Mouse (Mus musculus): Measurements from ENCODE around the gene Defb21. TPM values are rescaled to one million over a fixed set of nuclear protein-coding genes. Genes with fewer than 3 reads are reported as not detected.

Gene Defb21
- not detected in 2 replicates for polyA plus RNA-seq (2015; fragmentation: Nextera tagmentation; extraction: Ambion mirVana)

DNA sequence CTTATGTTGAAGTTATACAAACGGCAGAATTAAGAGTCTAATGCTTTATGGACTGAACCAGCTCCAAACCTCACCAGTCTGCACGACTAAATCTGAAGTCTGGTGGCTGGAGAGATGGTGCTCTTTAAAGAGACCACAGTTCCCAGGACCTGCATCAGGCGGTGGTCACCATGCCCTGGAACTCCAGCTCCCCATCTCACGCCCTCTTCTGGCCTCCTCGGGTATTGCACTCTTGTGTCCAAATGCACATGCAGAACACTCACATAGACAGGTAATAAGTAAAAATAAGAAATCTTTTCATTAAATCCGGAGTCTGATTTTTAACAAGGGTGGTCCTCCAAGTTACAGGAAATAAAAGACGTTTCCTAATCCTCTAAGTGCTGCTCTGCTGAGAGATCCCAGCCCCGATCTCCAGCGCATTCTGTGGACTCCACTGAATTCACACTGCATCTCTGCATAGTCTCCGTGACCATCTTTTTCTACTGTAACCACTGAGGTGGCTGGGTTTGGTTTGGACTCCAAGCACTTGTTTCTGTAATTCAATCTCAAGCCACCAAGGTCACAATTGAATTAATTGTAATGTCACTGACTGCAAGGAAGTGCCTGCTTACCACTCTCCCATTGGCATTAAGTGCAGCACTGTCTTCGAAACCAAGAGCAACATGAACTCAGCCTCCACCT, at the start of gene Defb21:
TSS of gene Defb21 (plus strand) at position 631 of the 681 bp plus-strand sequence.
- Histone ChIP-seq H3K4me2 (ENCODE audit: low read length) (no peak within 1 kb of the TSS), H3K36me3 (ENCODE audit: control insufficient read depth, insufficient read depth, low read length) (no peaks in the 10 kb centered on the region), H3K4me3 (ENCODE audit: low read length) (no peak within 1 kb of the TSS), H3K27ac (ENCODE audit: low read depth, low read length) (no peak within 1 kb of the TSS), H3K9ac (ENCODE audit: low read depth, low read length) (no peak within 1 kb of the TSS), H3K4me1 (ENCODE audit: control insufficient read depth, insufficient read depth, low read depth, low read length) (no peaks in the 10 kb centered on the region), H3K9me3 (ENCODE audit: control insufficient read depth, low read length) (no peaks in the 10 kb centered on the region), H3K27me3 (replicated peaks; ENCODE audit: control insufficient read depth, insufficient read depth, low read length) (no peaks in the 10 kb centered on the region)
- WGBS = 64% methylated on average over 11 of the region's 11 CpGs
- ATAC-seq = no peak

GRCm38 (mm10) chr2:152539944-152540710, 32.4 kb upstream of the Defb21 start, which contains the start of gene Defb29:
Gene Defb29 (minus strand): TSS chr2:152540098.
- no peak within 1 kb of the TSS for H3K4me3 ChIP-seq (ENCODE audit: low read length)
- no peaks in the 10 kb centered on the region for H3K4me1 ChIP-seq (ENCODE audit: control insufficient read depth, insufficient read depth, low read depth, low read length)
- H3K27ac ChIP-seq (ENCODE audit: low read depth, low read length) = no peak within 1 kb of the TSS
- no peaks in the 10 kb centered on the region for H3K36me3 ChIP-seq (ENCODE audit: control insufficient read depth, insufficient read depth, low read length)
- WGBS = 51% methylated on average over 13 of the region's 13 CpGs
- H3K27me3 ChIP-seq (replicated peaks; ENCODE audit: control insufficient read depth, insufficient read depth, low read length) = no peaks in the 10 kb centered on the region
- no peak within 1 kb of the TSS for H3K4me2 ChIP-seq (ENCODE audit: low read length)
- H3K9ac ChIP-seq (ENCODE audit: low read depth, low read length) = no peak within 1 kb of the TSS
- no peak for ATAC-seq
- H3K9me3 ChIP-seq (ENCODE audit: control insufficient read depth, low read length) = no peaks in the 10 kb centered on the region

DNA sequence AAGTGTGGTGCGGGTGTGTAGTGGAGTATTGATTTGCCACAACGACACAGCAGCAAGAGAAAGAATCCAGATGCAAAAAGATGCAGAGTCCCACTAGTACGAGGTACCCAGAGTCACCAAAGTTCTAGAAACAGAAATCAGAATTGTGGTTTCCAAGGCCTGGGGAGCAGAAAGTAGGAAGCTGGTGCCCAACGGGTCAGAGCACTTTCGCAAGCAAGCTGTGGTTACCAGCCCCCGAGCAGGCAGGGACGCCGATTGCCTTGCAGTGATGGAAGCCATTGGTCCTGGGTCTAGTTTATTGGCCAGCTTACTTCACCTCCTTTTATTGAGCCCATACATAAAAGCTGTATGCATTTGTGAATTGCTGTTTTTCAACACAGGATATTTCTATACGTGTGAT, 30.6 kb upstream of the Defb21 start:
- WGBS = 88% methylated on average over 9 of the region's 9 CpGs
- H3K4me1 ChIP-seq (ENCODE audit: control insufficient read depth, insufficient read depth, low read depth, low read length) = no peaks in the 10 kb centered on the region
- no peaks in the 10 kb centered on the region for H3K9me3 ChIP-seq (ENCODE audit: control insufficient read depth, low read length)
- no peak overlapping the region for H3K9ac ChIP-seq (ENCODE audit: low read depth, low read length)
- no peaks in the 10 kb centered on the region for H3K27me3 ChIP-seq (replicated peaks; ENCODE audit: control insufficient read depth, insufficient read depth, low read length)
- no peak overlapping the region for H3K27ac ChIP-seq (ENCODE audit: low read depth, low read length)
- no peak overlapping the region for H3K4me2 ChIP-seq (ENCODE audit: low read length)
- ATAC-seq = no peak
- no peak overlapping the region for H3K4me3 ChIP-seq (ENCODE audit: low read length)
- H3K36me3 ChIP-seq (ENCODE audit: control insufficient read depth, insufficient read depth, low read length) = no peaks in the 10 kb centered on the region

DNA sequence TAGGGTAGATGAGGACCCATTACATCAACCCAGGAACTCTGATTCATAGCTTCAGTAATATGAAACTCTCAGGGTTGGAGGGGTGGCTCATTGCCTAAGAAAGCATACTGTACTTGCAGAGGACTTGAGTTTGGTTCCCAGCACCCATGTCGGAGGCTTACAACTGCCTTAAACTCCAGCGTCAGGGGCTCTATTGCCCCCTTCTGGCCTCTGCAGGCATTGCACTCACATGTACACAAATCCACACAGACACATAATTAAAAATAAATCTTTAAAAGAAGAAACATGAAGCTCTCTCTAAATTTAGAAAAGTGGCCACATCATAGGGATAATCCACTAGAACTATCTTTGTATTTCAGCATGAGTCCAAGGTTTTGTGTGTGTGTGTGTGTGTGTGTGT, 29.6 kb upstream of the Defb21 start:
- no peaks in the 10 kb centered on the region for H3K9me3 ChIP-seq (ENCODE audit: control insufficient read depth, low read length)
- H3K27me3 ChIP-seq (replicated peaks; ENCODE audit: control insufficient read depth, insufficient read depth, low read length) = no peaks in the 10 kb centered on the region
- no peak overlapping the region for H3K9ac ChIP-seq (ENCODE audit: low read depth, low read length)
- no peaks in the 10 kb centered on the region for H3K4me1 ChIP-seq (ENCODE audit: control insufficient read depth, insufficient read depth, low read depth, low read length)
- H3K27ac ChIP-seq (ENCODE audit: low read depth, low read length) = no peak overlapping the region
- WGBS = 80% methylated on average over 2 of the region's 2 CpGs
- no peak for ATAC-seq
- H3K4me2 ChIP-seq (ENCODE audit: low read length) = no peak overlapping the region
- no peaks in the 10 kb centered on the region for H3K36me3 ChIP-seq (ENCODE audit: control insufficient read depth, insufficient read depth, low read length)
- no peak overlapping the region for H3K4me3 ChIP-seq (ENCODE audit: low read length)

- no peak overlapping the region for H3K9ac ChIP-seq (ENCODE audit: low read depth, low read length)
- H3K4me2 ChIP-seq (ENCODE audit: low read length) = no peak overlapping the region
- no peaks in the 10 kb centered on the region for H3K4me1 ChIP-seq (ENCODE audit: control insufficient read depth, insufficient read depth, low read depth, low read length)
- no peak overlapping the region for H3K27ac ChIP-seq (ENCODE audit: low read depth, low read length)
- H3K4me3 ChIP-seq (ENCODE audit: low read length) = no peak overlapping the region
- H3K9me3 ChIP-seq (ENCODE audit: control insufficient read depth, low read length) = no peaks in the 10 kb centered on the region
- ATAC-seq = no peak
- no peaks in the 10 kb centered on the region for H3K36me3 ChIP-seq (ENCODE audit: control insufficient read depth, insufficient read depth, low read length)
- WGBS = 85% methylated on average over 4 of the region's 4 CpGs
- H3K27me3 ChIP-seq (replicated peaks; ENCODE audit: control insufficient read depth, insufficient read depth, low read length) = no peaks in the 10 kb centered on the region
These were observed 29.1 kb upstream of the Defb21 start for GRCm38 (mm10) chr2:152543478-152543877.

DNA sequence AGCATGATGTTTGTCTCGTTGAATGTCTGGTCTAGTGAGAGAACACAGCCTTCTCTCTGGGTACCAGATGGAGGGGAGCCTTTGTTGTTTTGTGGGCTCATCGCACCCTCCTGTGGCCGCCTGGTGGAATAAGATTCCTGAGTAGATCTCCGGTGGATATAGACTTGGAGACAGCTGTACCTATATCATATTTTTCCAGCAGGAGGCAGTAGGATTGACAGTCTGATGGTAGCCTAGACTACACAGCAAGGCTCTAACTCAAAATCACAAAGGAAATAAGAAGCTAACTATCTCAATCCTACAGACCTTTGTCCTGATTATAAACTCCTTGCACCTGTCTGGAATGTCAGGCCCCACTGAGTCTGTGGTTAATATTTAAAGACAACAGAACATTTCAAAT, 27.9 kb upstream of the Defb21 start:
- H3K4me3 ChIP-seq (ENCODE audit: low read length) = no peak overlapping the region
- no peaks in the 10 kb centered on the region for H3K27me3 ChIP-seq (replicated peaks; ENCODE audit: control insufficient read depth, insufficient read depth, low read length)
- H3K36me3 ChIP-seq (ENCODE audit: control insufficient read depth, insufficient read depth, low read length) = no peaks in the 10 kb centered on the region
- H3K9ac ChIP-seq (ENCODE audit: low read depth, low read length) = no peak overlapping the region
- no peaks in the 10 kb centered on the region for H3K4me1 ChIP-seq (ENCODE audit: control insufficient read depth, insufficient read depth, low read depth, low read length)
- H3K9me3 ChIP-seq (ENCODE audit: control insufficient read depth, low read length) = no peaks in the 10 kb centered on the region
- WGBS = 16% methylated on average over 4 of the region's 4 CpGs
- H3K27ac ChIP-seq (ENCODE audit: low read depth, low read length) = no peak overlapping the region
- 0 out of 2 replicates have a peak, but pooled peaks have one; percentile 50 for ATAC-seq
- H3K4me2 ChIP-seq (ENCODE audit: low read length) = no peak overlapping the region

GRCm38 (mm10) chr2:152548124-152548523, 24.4 kb upstream of the Defb21 start:
- Histone ChIP-seq H3K4me3 (ENCODE audit: low read length) (no peak overlapping the region), H3K36me3 (ENCODE audit: control insufficient read depth, insufficient read depth, low read length) (no peaks in the 10 kb centered on the region), H3K27ac (ENCODE audit: low read depth, low read length) (no peak overlapping the region), H3K9ac (ENCODE audit: low read depth, low read length) (no peak overlapping the region), H3K9me3 (ENCODE audit: control insufficient read depth, low read length) (no peaks in the 10 kb centered on the region), H3K4me2 (ENCODE audit: low read length) (no peak overlapping the region), H3K27me3 (replicated peaks; ENCODE audit: control insufficient read depth, insufficient read depth, low read length) (no peaks in the 10 kb centered on the region), H3K4me1 (ENCODE audit: control insufficient read depth, insufficient read depth, low read depth, low read length) (no peaks in the 10 kb centered on the region)
- no peak for ATAC-seq
- 77% methylated on average over 5 of the region's 5 CpGs for WGBS

- no peaks in the 10 kb centered on the region for H3K36me3 ChIP-seq (ENCODE audit: control insufficient read depth, insufficient read depth, low read length)
- 12% methylated on average over 16 of the region's 16 CpGs for WGBS
- no peak overlapping the region for H3K27ac ChIP-seq (ENCODE audit: low read depth, low read length)
- no peaks in the 10 kb centered on the region for H3K27me3 ChIP-seq (replicated peaks; ENCODE audit: control insufficient read depth, insufficient read depth, low read length)
- peak overlapping the region; percentile 49; the same call in 1 of the 2 replicates for H3K9ac ChIP-seq (ENCODE audit: low read depth, low read length)
- peak overlapping the region; percentile 48 for H3K4me2 ChIP-seq (ENCODE audit: low read length)
- H3K9me3 ChIP-seq (ENCODE audit: control insufficient read depth, low read length) = no peaks in the 10 kb centered on the region
- H3K4me1 ChIP-seq (ENCODE audit: control insufficient read depth, insufficient read depth, low read depth, low read length) = peaks cover 5% of the 10 kb centered on the region; the same call in 1 of the 2 replicates
- no peak for ATAC-seq
- no peak overlapping the region for H3K4me3 ChIP-seq (ENCODE audit: low read length)
These were observed 18.6 kb upstream of the Defb21 start for GRCm38 (mm10) chr2:152553774-152554423.

GRCm38 (mm10) chr2:152556655-152557054, 15.9 kb upstream of the Defb21 start:
- Histone ChIP-seq H3K4me1 (ENCODE audit: control insufficient read depth, insufficient read depth, low read depth, low read length) (peaks cover 5% of the 10 kb centered on the region; the same call in 1 of the 2 replicates), H3K27ac (ENCODE audit: low read depth, low read length) (no peak overlapping the region), H3K4me3 (ENCODE audit: low read length) (no peak overlapping the region), H3K9me3 (ENCODE audit: control insufficient read depth, low read length) (no peaks in the 10 kb centered on the region), H3K4me2 (ENCODE audit: low read length) (no peak overlapping the region), H3K27me3 (replicated peaks; ENCODE audit: control insufficient read depth, insufficient read depth, low read length) (no peaks in the 10 kb centered on the region), H3K9ac (ENCODE audit: low read depth, low read length) (no peak overlapping the region), H3K36me3 (ENCODE audit: control insufficient read depth, insufficient read depth, low read length) (no peaks in the 10 kb centered on the region)
- no peak for ATAC-seq
- 91% methylated on average over 7 of the region's 7 CpGs for whole genome bisulfite sequencing
